Mouse (Mus musculus) liver, embryonic 12.5 days (tissue): ENCODE data around the gene Slamf1. TPM values are rescaled to one million over a fixed set of nuclear protein-coding genes. Genes with fewer than 3 reads are reported as not detected.

Experiments used
- ATAC-seq: fragments of 200-750 bp; cut with Nextera tagmentation; 2 replicates; pipeline ENCODE4 v1.8.0; 2017; ENCODE audit warnings: moderate number of reproducible peaks, mild to moderate bottlenecking, moderate library complexity
- H3K27ac ChIP-seq: fragments of 300-500 bp; sonication (generic); 2 replicates; pipeline ENCODE4 v1.5.1; 2016; ENCODE audit warnings: mild to moderate bottlenecking
- H3K27me3 ChIP-seq: fragments of 300-500 bp; sonication (generic); replicated peaks from 2 replicates; pipeline ENCODE4 v1.6.1; 2016; ENCODE audit warnings: mild to moderate bottlenecking, moderate library complexity
- H3K36me3 ChIP-seq: fragments of 300-500 bp; sonication (generic); 2 replicates; pipeline ENCODE4 v1.6.1; 2016; ENCODE audit warnings: mild to moderate bottlenecking, moderate library complexity
- H3K4me1 ChIP-seq: fragments of 300-500 bp; sonication (generic); 2 replicates; pipeline ENCODE4 v1.6.1; 2016
- H3K4me2 ChIP-seq: fragments of 300-500 bp; sonication (generic); 2 replicates; pipeline ENCODE4 v1.6.1; 2016; ENCODE audit warnings: mild to moderate bottlenecking, moderate library complexity
- H3K4me3 ChIP-seq: fragments of 300-500 bp; sonication (generic); 2 replicates; pipeline ENCODE4 v1.5.1; 2016; ENCODE audit warnings: mild to moderate bottlenecking, moderate library complexity
- H3K9ac ChIP-seq: fragments of 300-500 bp; sonication (generic); 2 replicates; pipeline ENCODE4 v1.6.1; 2016; ENCODE audit warnings: mild to moderate bottlenecking, moderate library complexity
- H3K9me3 ChIP-seq: fragments of 300-500 bp; sonication (generic); replicated peaks from 2 replicates; pipeline ENCODE4 v1.6.1; 2016; ENCODE audit warnings: mild to moderate bottlenecking, moderate library complexity
- WGBS: fragments of 180-500 bp; shearing (Covaris S2); methylation state at CpG from one replicate; pipeline ENCODE4 v1.1.7; 2016; ENCODE audit not compliant: insufficient replicate concordance; 5-methylcytosine and 5-hydroxymethylcytosine counted together
- polyA plus RNA-seq: library from polyadenylated mRNA; unstranded; fragments of >200 nt; fragmentation: Nextera tagmentation; extraction: Ambion mirVana; gene quantifications from 2 replicates; pipeline ENCODE4 v1.2.1, GENCODE M21; 2016

Gene Slamf1
- 2.2 and 2.7 TPM in 2 replicates for polyA plus RNA-seq

DNA sequence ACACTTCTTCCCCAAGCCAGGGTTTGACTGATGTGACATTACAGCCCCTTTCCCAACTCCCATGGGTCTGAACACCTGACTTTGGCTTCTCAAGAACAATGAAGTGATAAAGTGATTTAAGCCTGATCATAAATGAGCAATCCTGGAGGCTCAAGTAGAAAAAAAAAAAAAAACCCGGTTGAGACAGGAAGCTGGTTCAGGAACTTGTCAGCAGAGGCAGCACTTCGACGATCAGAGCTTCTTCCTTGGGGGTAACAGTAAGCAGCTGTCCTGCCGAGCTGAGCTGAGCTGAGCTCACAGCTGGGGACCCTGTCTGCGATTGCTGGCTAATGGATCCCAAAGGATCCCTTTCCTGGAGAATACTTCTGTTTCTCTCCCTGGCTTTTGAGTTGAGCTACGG lies at the start of gene Slamf1:
TSS of gene Slamf1 (plus strand) at position 230 of the 400 bp plus-strand sequence.
- no peaks in the 10 kb centered on the region for H3K9me3 ChIP-seq
- H3K4me3 ChIP-seq: no peak within 1 kb of the TSS
- H3K4me1 ChIP-seq: no peaks in the 10 kb centered on the region
- no peak within 1 kb of the TSS for H3K4me2 ChIP-seq
- no peak within 1 kb of the TSS for H3K9ac ChIP-seq
- H3K27ac ChIP-seq: no peak within 1 kb of the TSS
- no peak for ATAC-seq
- no peaks in the 10 kb centered on the region for H3K36me3 ChIP-seq
- WGBS: 16% methylated on average over 6 of the region's 6 CpGs
- H3K27me3 ChIP-seq: no peaks in the 10 kb centered on the region

DNA sequence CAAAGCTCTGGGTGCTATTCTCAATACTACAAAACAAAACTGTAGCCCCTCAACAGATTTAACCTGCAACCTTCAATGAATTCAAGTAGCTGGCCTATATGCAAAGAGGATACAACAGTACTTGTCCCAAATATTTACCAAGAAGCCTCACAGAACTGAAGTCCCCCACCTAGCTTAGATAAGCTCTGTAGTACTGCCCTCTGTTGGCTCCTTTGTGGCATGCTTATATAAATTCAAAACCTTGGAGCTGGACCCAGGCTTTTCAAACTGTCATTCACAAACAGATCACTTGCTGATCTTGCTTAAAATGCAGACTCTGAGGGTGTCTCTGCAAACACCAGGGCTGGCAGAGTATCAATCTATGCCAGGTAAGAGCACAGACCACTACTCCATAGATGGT lies 35.7 kb upstream of the Slamf1 start:
- H3K4me3 ChIP-seq: no peak overlapping the region
- H3K4me2 ChIP-seq: no peak overlapping the region
- no peak overlapping the region for H3K27ac ChIP-seq
- H3K9me3 ChIP-seq: peaks cover 11% of the 10 kb centered on the region; the same call in 1 of the 2 replicates
- no peaks in the 10 kb centered on the region for H3K36me3 ChIP-seq
- H3K9ac ChIP-seq: no peak overlapping the region
- no peak for ATAC-seq
- H3K27me3 ChIP-seq: no peaks in the 10 kb centered on the region
- no peaks in the 10 kb centered on the region for H3K4me1 ChIP-seq

DNA sequence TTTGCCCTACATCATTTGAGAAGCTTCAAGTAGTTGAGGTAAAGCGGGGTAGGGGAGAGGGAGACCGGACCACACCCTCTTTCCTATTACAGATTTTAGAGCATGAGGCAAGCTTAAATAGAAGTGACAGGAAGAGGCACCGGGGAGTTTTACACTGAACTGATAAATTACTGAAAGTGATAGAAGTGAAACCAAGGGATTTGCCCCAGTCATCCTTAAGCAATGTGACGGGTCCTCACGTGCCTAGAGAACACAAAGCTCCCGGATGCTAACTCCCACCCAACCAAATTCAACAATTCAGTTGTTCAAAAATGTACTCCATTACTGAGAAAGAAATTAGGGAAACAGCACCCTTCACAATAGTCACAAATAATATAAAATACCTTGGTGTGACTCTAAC lies 32.0 kb upstream of the Slamf1 start:
- Histone ChIP-seq H3K4me2 (no peak overlapping the region), H3K4me1 (no peaks in the 10 kb centered on the region), H3K4me3 (no peak overlapping the region), H3K9me3 (no peaks in the 10 kb centered on the region), H3K9ac (no peak overlapping the region), H3K36me3 (no peaks in the 10 kb centered on the region), H3K27me3 (no peaks in the 10 kb centered on the region), H3K27ac (no peak overlapping the region)
- ATAC-seq: no peak
- WGBS: 63% methylated on average over 6 of the region's 6 CpGs

DNA sequence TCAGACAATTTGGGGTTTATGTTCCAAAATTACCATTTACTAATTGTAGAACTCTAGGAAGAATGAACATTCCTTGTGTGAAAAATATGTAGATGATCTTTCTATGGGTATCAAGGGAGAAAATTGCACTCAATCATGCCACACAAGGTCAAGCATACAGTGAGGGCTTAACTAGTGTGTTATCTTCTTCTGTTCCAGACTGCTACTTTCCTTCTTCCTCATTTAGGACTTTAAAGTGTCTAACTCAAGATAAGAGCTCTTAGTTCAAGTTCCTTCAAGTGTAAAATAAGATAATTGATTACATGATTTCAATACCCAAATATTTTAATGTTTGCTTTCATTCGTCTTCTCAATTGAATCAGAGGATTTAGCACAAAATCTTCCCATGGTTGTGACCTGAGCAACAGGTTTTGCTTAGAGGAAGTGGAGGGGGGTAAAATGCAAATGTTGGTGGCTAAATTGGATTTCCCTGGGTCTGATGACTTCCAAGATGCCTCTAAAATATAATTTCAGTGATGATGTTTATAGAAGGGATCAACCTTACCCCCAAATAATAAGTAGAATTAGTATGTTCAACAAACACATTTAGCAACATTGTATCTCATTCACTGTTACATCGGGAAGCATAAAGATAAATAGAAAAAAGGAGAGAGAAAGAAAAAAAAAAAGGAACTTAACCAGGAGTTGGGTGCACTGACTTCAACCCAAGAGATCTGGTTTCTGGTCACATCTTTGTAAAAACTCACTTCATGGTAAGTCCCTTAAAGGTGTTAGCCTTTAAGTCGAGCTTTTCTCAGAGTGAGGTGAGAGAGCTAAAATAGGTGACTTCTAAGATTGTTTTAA lies 18.6 kb upstream of the Slamf1 start:
- no peaks in the 10 kb centered on the region for H3K27me3 ChIP-seq
- no peaks in the 10 kb centered on the region for H3K4me1 ChIP-seq
- 63% methylated on average over 3 of the region's 3 CpGs for WGBS
- no peaks in the 10 kb centered on the region for H3K36me3 ChIP-seq
- no peak for ATAC-seq
- no peak overlapping the region for H3K4me3 ChIP-seq
- H3K27ac ChIP-seq: no peak overlapping the region
- H3K9me3 ChIP-seq: no peaks in the 10 kb centered on the region
- H3K9ac ChIP-seq: no peak overlapping the region
- no peak overlapping the region for H3K4me2 ChIP-seq

GRCm38 (mm10) chr1:171761853-171762448 lies 5.0 kb upstream of the Slamf1 start:
- no peak overlapping the region for H3K9ac ChIP-seq
- no peak for ATAC-seq
- H3K9me3 ChIP-seq: no peaks in the 10 kb centered on the region
- H3K27ac ChIP-seq: no peak overlapping the region
- H3K4me2 ChIP-seq: no peak overlapping the region
- 39% methylated on average over 5 of the region's 5 CpGs for WGBS
- H3K27me3 ChIP-seq: no peaks in the 10 kb centered on the region
- H3K36me3 ChIP-seq: no peaks in the 10 kb centered on the region
- no peak overlapping the region for H3K4me3 ChIP-seq
- H3K4me1 ChIP-seq: no peaks in the 10 kb centered on the region

GRCm38 (mm10) chr1:171770996-171771395 lies 4.1 kb downstream of the Slamf1 start:
- no peak overlapping the region for H3K4me3 ChIP-seq
- 63% methylated on average over 6 of the region's 6 CpGs for WGBS
- no peaks in the 10 kb centered on the region for H3K36me3 ChIP-seq
- H3K4me1 ChIP-seq: no peaks in the 10 kb centered on the region
- no peak overlapping the region for H3K9ac ChIP-seq
- no peak for ATAC-seq
- H3K27ac ChIP-seq: no peak overlapping the region
- H3K4me2 ChIP-seq: no peak overlapping the region
- no peaks in the 10 kb centered on the region for H3K9me3 ChIP-seq
- H3K27me3 ChIP-seq: no peaks in the 10 kb centered on the region

DNA sequence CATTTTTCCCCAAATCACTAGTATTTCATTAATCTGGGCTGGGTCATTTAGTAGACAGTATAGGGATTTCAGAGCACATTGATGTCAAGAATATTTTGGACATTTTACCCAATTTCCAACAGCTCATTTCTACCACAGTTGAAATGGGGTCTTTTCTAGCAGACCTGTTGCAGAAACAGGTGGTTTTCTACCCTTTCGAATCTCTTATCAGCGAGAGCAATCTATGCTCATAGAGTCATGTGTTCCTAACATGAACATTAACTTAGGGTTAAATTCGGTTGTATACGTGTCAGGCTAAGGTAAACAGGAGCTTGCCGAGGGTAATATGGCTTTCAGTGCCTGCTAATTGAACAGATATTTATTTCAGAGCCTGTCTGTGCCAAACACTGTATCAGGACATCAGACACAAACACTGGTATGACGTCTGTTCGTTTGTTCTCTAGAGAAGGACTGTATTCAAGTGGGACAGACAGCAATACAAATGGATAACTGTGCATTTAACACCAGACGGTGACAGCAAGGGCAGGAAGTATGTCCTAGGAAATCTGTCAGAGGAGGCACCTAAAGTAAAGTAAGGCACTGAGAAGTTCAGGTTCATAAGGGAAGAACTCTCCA lies 5.3 kb downstream of the Slamf1 start:
- 69% methylated on average over 8 of the region's 8 CpGs for WGBS
- Histone ChIP-seq H3K4me1 (no peaks in the 10 kb centered on the region), H3K4me2 (no peak overlapping the region), H3K27ac (no peak overlapping the region), H3K36me3 (no peaks in the 10 kb centered on the region), H3K27me3 (no peaks in the 10 kb centered on the region), H3K4me3 (no peak overlapping the region), H3K9ac (no peak overlapping the region), H3K9me3 (no peaks in the 10 kb centered on the region)
- ATAC-seq: no peak

DNA sequence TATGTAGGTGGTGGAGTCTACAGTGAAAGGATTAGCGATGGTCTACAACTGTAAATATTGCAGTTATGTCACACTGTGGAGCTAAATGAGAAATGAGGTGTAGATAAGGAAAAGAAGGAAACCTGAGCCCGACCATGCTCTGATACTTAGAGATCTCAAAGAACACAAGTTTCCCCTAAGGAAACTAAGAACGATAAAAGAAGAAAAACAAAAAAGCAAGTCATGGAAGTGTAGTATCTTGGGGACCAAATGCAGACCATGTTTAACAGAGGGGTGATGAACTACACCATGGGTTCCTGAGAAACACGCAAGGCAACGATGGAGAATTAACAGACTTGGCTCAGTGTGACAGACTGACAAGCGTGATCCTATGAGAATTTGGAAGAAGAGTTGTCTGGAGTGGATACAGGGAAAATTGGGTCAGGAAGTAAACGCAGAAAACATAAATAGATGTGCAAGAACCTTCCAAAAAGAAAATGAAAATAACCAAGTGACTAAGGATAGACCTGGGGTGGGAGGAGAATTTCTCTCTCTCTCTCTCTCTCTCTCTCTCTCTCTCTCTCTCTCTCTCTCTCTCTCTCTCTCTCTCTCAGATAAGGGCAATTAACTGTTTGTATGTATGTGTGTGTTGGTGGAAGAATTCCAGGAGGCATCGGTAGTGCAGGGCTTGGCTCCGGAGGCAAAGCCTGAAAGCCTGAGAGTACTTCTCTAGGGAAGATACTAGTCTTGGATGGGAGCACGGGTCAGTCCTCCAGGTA lies 6.5 kb downstream of the Slamf1 start:
- H3K4me2 ChIP-seq: no peak overlapping the region
- no peaks in the 10 kb centered on the region for H3K4me1 ChIP-seq
- H3K36me3 ChIP-seq: no peaks in the 10 kb centered on the region
- no peak overlapping the region for H3K9ac ChIP-seq
- ATAC-seq: no peak
- H3K27ac ChIP-seq: no peak overlapping the region
- no peaks in the 10 kb centered on the region for H3K9me3 ChIP-seq
- H3K27me3 ChIP-seq: no peaks in the 10 kb centered on the region
- H3K4me3 ChIP-seq: no peak overlapping the region
- 52% methylated on average over 10 of the region's 10 CpGs for WGBS

DNA sequence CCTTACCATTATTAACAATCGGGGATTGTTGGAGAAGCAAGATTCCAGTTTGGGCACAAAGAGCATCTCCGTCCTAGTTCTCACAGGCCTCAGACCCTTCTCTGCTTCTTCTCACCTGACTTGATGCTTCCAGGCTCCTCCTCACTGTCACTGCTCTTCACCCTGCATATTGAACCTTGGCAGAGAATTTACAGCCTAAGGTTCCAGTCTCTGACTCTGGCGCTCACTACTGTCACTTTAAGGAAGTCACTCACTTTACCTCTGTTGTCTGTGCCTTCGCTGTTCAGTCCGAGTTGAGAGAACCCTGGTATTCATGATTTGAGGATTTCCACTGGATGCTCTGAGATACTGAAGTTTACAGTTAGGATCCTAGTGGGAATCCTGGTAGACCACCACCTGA lies 7.3 kb downstream of the Slamf1 start:
- H3K9me3 ChIP-seq: no peaks in the 10 kb centered on the region
- no peak overlapping the region for H3K27ac ChIP-seq
- H3K4me3 ChIP-seq: no peak overlapping the region
- no peak overlapping the region for H3K9ac ChIP-seq
- no peaks in the 10 kb centered on the region for H3K36me3 ChIP-seq
- WGBS: 68% methylated on average over 5 of the region's 5 CpGs
- H3K4me2 ChIP-seq: no peak overlapping the region
- ATAC-seq: no peak
- H3K4me1 ChIP-seq: no peaks in the 10 kb centered on the region
- H3K27me3 ChIP-seq: no peaks in the 10 kb centered on the region

GRCm38 (mm10) chr1:171774678-171775077 lies 7.8 kb downstream of the Slamf1 start:
- Histone ChIP-seq H3K36me3 (no peaks in the 10 kb centered on the region), H3K9me3 (no peaks in the 10 kb centered on the region), H3K4me3 (no peak overlapping the region), H3K4me1 (no peaks in the 10 kb centered on the region), H3K27me3 (no peaks in the 10 kb centered on the region), H3K9ac (no peak overlapping the region), H3K27ac (no peak overlapping the region), H3K4me2 (no peak overlapping the region)
- ATAC-seq: no peak
- WGBS: 71% methylated on average over 11 of the region's 11 CpGs

DNA sequence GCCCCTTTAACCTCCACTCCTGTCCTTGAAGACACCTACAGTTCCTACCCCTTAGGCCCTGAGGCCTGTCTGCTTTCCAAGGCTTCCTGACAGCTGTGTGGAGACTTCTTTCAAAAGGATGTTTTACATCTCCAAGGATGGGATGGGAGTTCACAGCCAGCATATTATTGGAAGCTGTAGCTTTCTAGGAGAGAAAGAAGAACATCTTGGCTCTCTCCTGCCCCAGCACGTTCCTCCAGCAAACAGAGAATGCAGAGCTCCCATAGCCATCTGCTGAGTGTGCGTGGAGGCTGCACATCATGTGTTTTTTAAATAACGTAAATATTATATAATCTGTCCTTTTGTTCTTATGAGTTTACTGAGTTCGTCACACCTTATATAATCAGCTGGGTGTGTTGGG lies 8.9 kb downstream of the Slamf1 start:
- no peaks in the 10 kb centered on the region for H3K9me3 ChIP-seq
- H3K27ac ChIP-seq: no peak overlapping the region
- H3K4me3 ChIP-seq: no peak overlapping the region
- WGBS: 70% methylated on average over 4 of the region's 4 CpGs
- no peaks in the 10 kb centered on the region for H3K27me3 ChIP-seq
- H3K9ac ChIP-seq: no peak overlapping the region
- H3K4me1 ChIP-seq: no peaks in the 10 kb centered on the region
- no peak overlapping the region for H3K4me2 ChIP-seq
- no peaks in the 10 kb centered on the region for H3K36me3 ChIP-seq
- no peak for ATAC-seq

DNA sequence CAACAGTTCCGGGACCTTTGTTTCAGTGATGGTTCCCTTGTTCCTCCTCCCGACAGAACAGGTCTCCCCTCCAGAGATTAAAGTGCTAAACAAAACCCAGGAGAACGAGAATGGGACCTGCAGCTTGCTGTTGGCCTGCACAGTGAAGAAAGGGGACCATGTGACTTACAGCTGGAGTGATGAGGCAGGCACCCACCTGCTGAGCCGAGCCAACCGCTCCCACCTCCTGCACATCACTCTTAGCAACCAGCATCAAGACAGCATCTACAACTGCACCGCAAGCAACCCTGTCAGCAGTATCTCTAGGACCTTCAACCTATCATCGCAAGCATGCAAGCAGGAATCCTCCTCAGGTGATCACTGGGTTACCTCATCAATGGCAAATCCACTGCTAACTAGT lies 10.1 kb downstream of the Slamf1 start:
- WGBS: 70% methylated on average over 7 of the region's 7 CpGs

More for the DNA sequence above, 10.1 kb downstream of the Slamf1 start:
- Histone ChIP-seq H3K4me2 (no peak overlapping the region), H3K9me3 (no peaks in the 10 kb centered on the region), H3K4me3 (no peak overlapping the region), H3K4me1 (peaks cover 1% of the 10 kb centered on the region; the same call in 1 of the 2 replicates), H3K27ac (no peak overlapping the region), H3K36me3 (no peaks in the 10 kb centered on the region), H3K27me3 (no peaks in the 10 kb centered on the region), H3K9ac (no peak overlapping the region)
- ATAC-seq: no peak
